Comparison of ENCODE assay signal across 15 mouse cellular contexts in the genomic region with DNA sequence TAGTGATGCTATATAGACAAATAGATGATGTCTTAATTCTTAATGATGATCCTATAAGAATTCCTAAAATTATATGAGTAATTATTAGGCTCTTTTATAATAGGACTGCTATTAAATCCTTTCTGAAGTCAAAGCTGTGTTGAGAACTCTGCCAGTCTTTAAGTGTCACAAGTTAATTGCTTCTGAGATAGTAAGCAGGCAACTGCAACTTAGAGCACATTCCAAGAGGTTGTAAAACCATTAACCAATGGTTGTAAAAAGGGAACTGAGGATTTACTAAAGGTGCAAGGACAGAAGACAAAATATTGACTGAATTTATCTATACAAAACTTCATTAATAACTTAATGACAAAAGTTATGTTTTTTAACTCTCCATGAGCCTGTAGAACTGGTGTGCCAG. TPM values are rescaled to one million over a fixed set of nuclear protein-coding genes. Genes with fewer than 3 reads are reported as not detected.
"Had no signal": no experiment of that assay in that cellular context is flagged by ENCODE, and none has a peak within 500 bp of the region (broad histone marks: within the 10 kb centered on the region; RNA-seq: fewer than 3 reads in every experiment).

No protein-coding gene starts in this region.

- H3K4me3 ChIP-seq: embryonic facial prominence, embryonic 10.5 days; embryonic facial prominence, embryonic 12.5 days; embryonic facial prominence, embryonic 13.5 days; embryonic facial prominence, embryonic 15.5 days; erythroblast, embryonic 14.5 days; forebrain, embryonic 10.5 days; forebrain, embryonic 12.5 days; forebrain, embryonic 13.5 days; forebrain, embryonic 15.5 days; gastrocnemius, adult 2 months; heart, adult 2 months had no signal

- H3K9me3 ChIP-seq: embryonic facial prominence, embryonic 10.5 days; embryonic facial prominence, embryonic 12.5 days; embryonic facial prominence, embryonic 13.5 days; embryonic facial prominence, embryonic 15.5 days; forebrain, embryonic 10.5 days; forebrain, embryonic 12.5 days; forebrain, embryonic 13.5 days; forebrain, embryonic 15.5 days had no signal

- H3K27ac ChIP-seq: embryonic facial prominence, embryonic 10.5 days; embryonic facial prominence, embryonic 12.5 days; embryonic facial prominence, embryonic 13.5 days; embryonic facial prominence, embryonic 15.5 days; forebrain, embryonic 10.5 days; forebrain, embryonic 12.5 days; forebrain, embryonic 13.5 days; forebrain, embryonic 15.5 days; gastrocnemius, adult 2 months; heart, adult 2 months had no signal

- H3K4me2 ChIP-seq: embryonic facial prominence, embryonic 12.5 days; embryonic facial prominence, embryonic 13.5 days; embryonic facial prominence, embryonic 15.5 days; forebrain, embryonic 12.5 days; forebrain, embryonic 13.5 days; forebrain, embryonic 15.5 days had no signal

- H3K9ac ChIP-seq: embryonic facial prominence, embryonic 12.5 days; embryonic facial prominence, embryonic 13.5 days; embryonic facial prominence, embryonic 15.5 days; forebrain, embryonic 12.5 days; forebrain, embryonic 13.5 days; forebrain, embryonic 15.5 days; forebrain, postnatal 0 days had no signal

- H3K4me1 ChIP-seq: embryonic facial prominence, embryonic 10.5 days; embryonic facial prominence, embryonic 12.5 days; embryonic facial prominence, embryonic 13.5 days; embryonic facial prominence, embryonic 15.5 days; forebrain, embryonic 10.5 days; forebrain, embryonic 12.5 days; forebrain, embryonic 13.5 days; forebrain, embryonic 15.5 days had no signal

- H3K36me3 ChIP-seq: embryonic facial prominence, embryonic 10.5 days; embryonic facial prominence, embryonic 12.5 days; embryonic facial prominence, embryonic 13.5 days; embryonic facial prominence, embryonic 15.5 days; forebrain, embryonic 10.5 days; forebrain, embryonic 12.5 days; forebrain, embryonic 15.5 days had no signal

- H3K27me3 ChIP-seq: embryonic facial prominence, embryonic 12.5 days; embryonic facial prominence, embryonic 13.5 days; embryonic facial prominence, embryonic 15.5 days; forebrain, embryonic 12.5 days; forebrain, embryonic 13.5 days; forebrain, embryonic 15.5 days had no signal

- ATAC-seq: forebrain, embryonic 13.5 days; forebrain, embryonic 14.5 days; forebrain, embryonic 15.5 days; forebrain, embryonic 16.5 days; forebrain, postnatal 0 days had no signal

RNA-seq across cellular contexts. Expression of a gene that starts 44.9 kb away (rescaled TPM):
- polyA plus RNA-seq: erythroblast, embryonic 14.5 days; forebrain, embryonic 10.5 days; forebrain, embryonic 11.5 days; forebrain, embryonic 12.5 days; forebrain, embryonic 13.5 days; forebrain, embryonic 16.5 days had no signal
